Mouse (Mus musculus): ENCODE results near the gene Agr2. TPM values are rescaled to one million over a fixed set of nuclear protein-coding genes. Genes with fewer than 3 reads are reported as not detected.

Gene Agr2
- polyA plus RNA-seq, 1 experiment from 2014 or later: not detected

GRCm38 (mm10) chr12:36042348-36042778 is 49.7 kb downstream of the Agr2 start, which contains the start of gene Tspan13:
TSS of gene Tspan13 (minus strand) at chr12:36042500.
- WGBS: 0% methylated on average over 34 of the region's 35 CpGs

GRCm38 (mm10) chr12:36044691-36045090 is 52.0 kb downstream of the Agr2 start:
- no peaks in the 10 kb centered on the region for H3K9me3 ChIP-seq (replicated peaks)
- 78% methylated on average over 2 of the region's 2 CpGs for WGBS
- no peak overlapping the region for H3K27ac ChIP-seq (replicated peaks)
- H3K4me2 ChIP-seq: no peak overlapping the region
- H3K9ac ChIP-seq (replicated peaks): no peak overlapping the region
- peaks cover 12% of the 10 kb centered on the region for H3K4me1 ChIP-seq
- H3K27me3 ChIP-seq (replicated peaks): no peaks in the 10 kb centered on the region
- H3K36me3 ChIP-seq: no peaks in the 10 kb centered on the region
- no peak overlapping the region for H3K4me3 ChIP-seq (replicated peaks)
- no peak for ATAC-seq (ENCODE audit: low FRiP score)

More at GRCm38 (mm10) chr12:36042348-36042778, 49.7 kb downstream of the Agr2 start, which contains the start of gene Tspan13:
- Histone ChIP-seq H3K27ac (replicated peaks) (peak within 1 kb of the TSS; percentile 93), H3K4me1 (peaks cover 17% of the 10 kb centered on the region), H3K27me3 (replicated peaks) (no peaks in the 10 kb centered on the region), H3K9me3 (replicated peaks) (no peaks in the 10 kb centered on the region), H3K4me3 (replicated peaks) (peak within 1 kb of the TSS; percentile 78), H3K36me3 (no peaks in the 10 kb centered on the region), H3K9ac (replicated peaks) (peak within 1 kb of the TSS; percentile 88), H3K4me2 (peak within 1 kb of the TSS; percentile 67)
- peak; percentile 98 for ATAC-seq (ENCODE audit: low FRiP score)

GRCm38 (mm10) chr12:36046196-36046595 is 53.5 kb downstream of the Agr2 start:
- no peaks in the 10 kb centered on the region for H3K27me3 ChIP-seq (replicated peaks)
- no peaks in the 10 kb centered on the region for H3K4me1 ChIP-seq
- no peaks in the 10 kb centered on the region for H3K9me3 ChIP-seq (replicated peaks)
- H3K9ac ChIP-seq (replicated peaks): no peak overlapping the region
- no peak overlapping the region for H3K27ac ChIP-seq (replicated peaks)
- H3K36me3 ChIP-seq: no peaks in the 10 kb centered on the region
- H3K4me2 ChIP-seq: no peak overlapping the region
- 49% methylated on average over 5 of the region's 5 CpGs for WGBS
- H3K4me3 ChIP-seq (replicated peaks): no peak overlapping the region
- no peak for ATAC-seq (ENCODE audit: low FRiP score)

GRCm38 (mm10) chr12:36047593-36047992 is 54.9 kb downstream of the Agr2 start:
- Histone ChIP-seq H3K27me3 (replicated peaks) (no peaks in the 10 kb centered on the region), H3K4me3 (replicated peaks) (no peak overlapping the region), H3K9ac (replicated peaks) (no peak overlapping the region), H3K4me1 (no peaks in the 10 kb centered on the region), H3K4me2 (no peak overlapping the region), H3K36me3 (no peaks in the 10 kb centered on the region), H3K9me3 (replicated peaks) (no peaks in the 10 kb centered on the region), H3K27ac (replicated peaks) (no peak overlapping the region)
- 73% methylated on average over 2 of the region's 2 CpGs for WGBS
- no peak for ATAC-seq (ENCODE audit: low FRiP score)

- H3K4me2 ChIP-seq: no peak overlapping the region
- no peak for ATAC-seq (ENCODE audit: low FRiP score)
Measured at GRCm38 (mm10) chr12:36050276-36050675, 57.6 kb downstream of the Agr2 start.

More at GRCm38 (mm10) chr12:36050276-36050675, 57.6 kb downstream of the Agr2 start:
- Histone ChIP-seq H3K4me1 (no peaks in the 10 kb centered on the region), H3K27ac (replicated peaks) (no peak overlapping the region), H3K4me3 (replicated peaks) (no peak overlapping the region), H3K27me3 (replicated peaks) (no peaks in the 10 kb centered on the region), H3K9ac (replicated peaks) (no peak overlapping the region), H3K9me3 (replicated peaks) (no peaks in the 10 kb centered on the region), H3K36me3 (no peaks in the 10 kb centered on the region)
- WGBS: 79% methylated on average over 1 of the region's 1 CpGs

Other genes starting within 250 kb of the Agr2 start
- 0.32 and 0.38 TPM in 2 replicates for gene Agr3, start 67.3 kb upstream of the Agr2 start, polyA plus RNA-seq (2015; fragmentation: Nextera tagmentation; extraction: Ambion mirVana)
- gene Tspan13, start 49.6 kb downstream of the Agr2 start, polyA plus RNA-seq (2015; fragmentation: Nextera tagmentation; extraction: Ambion mirVana): 380 and 441 TPM in 2 replicates
- gene Ankmy2, start 164.2 kb downstream of the Agr2 start, polyA plus RNA-seq (2015; fragmentation: Nextera tagmentation; extraction: Ambion mirVana): 73.9 and 80.3 TPM in 2 replicates
- gene Bzw2, start 165.2 kb downstream of the Agr2 start, polyA plus RNA-seq (2015; fragmentation: Nextera tagmentation; extraction: Ambion mirVana): 346 and 378 TPM in 2 replicates